Mouse (Mus musculus): ENCODE data around the gene Gm10778.

DNA sequence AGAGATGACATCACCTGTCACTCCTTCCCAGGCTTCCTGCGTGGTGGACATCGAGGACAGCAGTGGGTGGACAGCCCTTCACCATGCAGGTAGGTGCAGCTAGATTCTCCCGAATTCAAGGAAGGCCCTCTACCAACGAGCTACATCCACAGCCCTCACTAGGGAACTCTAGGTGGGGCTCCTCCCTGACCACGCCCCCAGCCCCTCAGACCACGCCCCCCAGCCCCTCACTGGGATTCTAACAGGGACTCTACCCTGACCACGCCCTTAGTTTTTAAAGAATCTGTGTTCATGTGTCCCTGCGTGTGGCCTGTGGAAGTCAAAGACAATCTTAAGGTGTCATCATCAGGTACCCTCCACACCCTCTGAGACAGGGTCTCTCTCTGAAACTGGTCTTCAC is 12.5 kb upstream of the Gm10778 start:
- no peak for TF ChIP-seq CTCF (IDR thresholded peaks at IDR 0.05; ENCODE audit: low read depth, low read length)
- no peak for TF ChIP-seq GATA1 (IDR thresholded peaks at IDR 0.05; ENCODE audit: borderline replicate concordance, low read length)
- TF ChIP-seq TAL1 (conservative IDR thresholded peaks at IDR 0.05; ENCODE audit: low read depth, low read length), result no peak
- no peak for TF ChIP-seq POLR2AphosphoS5 (IDR thresholded peaks at IDR 0.05; ENCODE audit: insufficient replicate concordance, low read depth, low read length)

Data from G1E (cell line).